Mouse (Mus musculus): ENCODE measurements around the gene St6galnac6.

The St6galnac6 gene

DNA sequence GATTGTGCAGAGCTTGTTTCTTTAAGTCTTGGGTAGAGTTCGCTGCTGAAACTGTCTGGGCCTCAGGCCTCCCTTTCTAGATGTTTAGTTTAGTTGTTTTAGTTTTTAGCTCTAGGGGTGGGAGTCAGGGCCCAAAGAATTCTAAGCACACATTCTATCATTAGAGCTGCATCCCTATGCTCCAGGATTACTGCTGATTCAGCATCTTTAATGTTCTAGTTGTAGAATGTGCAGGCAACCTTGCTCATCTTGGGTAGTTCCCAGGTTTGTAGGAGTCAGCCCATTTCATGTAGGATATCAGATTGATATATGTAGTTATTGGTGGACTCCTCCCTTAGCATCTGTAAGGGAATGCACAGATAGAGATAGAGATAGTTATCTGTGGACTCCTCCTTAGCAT, 17.6 kb downstream of the St6galnac6 start:
- no peak for DNase-seq (ENCODE audit: low spot score)

- DNase-seq (ENCODE audit: low spot score), result no peak
These were observed 18.1 kb downstream of the St6galnac6 start for GRCm38 (mm10) chr2:32617601-32618000.

GRCm38 (mm10) chr2:32618051-32618450, 18.5 kb downstream of the St6galnac6 start:
- no peak for DNase-seq (ENCODE audit: low spot score)

DNA sequence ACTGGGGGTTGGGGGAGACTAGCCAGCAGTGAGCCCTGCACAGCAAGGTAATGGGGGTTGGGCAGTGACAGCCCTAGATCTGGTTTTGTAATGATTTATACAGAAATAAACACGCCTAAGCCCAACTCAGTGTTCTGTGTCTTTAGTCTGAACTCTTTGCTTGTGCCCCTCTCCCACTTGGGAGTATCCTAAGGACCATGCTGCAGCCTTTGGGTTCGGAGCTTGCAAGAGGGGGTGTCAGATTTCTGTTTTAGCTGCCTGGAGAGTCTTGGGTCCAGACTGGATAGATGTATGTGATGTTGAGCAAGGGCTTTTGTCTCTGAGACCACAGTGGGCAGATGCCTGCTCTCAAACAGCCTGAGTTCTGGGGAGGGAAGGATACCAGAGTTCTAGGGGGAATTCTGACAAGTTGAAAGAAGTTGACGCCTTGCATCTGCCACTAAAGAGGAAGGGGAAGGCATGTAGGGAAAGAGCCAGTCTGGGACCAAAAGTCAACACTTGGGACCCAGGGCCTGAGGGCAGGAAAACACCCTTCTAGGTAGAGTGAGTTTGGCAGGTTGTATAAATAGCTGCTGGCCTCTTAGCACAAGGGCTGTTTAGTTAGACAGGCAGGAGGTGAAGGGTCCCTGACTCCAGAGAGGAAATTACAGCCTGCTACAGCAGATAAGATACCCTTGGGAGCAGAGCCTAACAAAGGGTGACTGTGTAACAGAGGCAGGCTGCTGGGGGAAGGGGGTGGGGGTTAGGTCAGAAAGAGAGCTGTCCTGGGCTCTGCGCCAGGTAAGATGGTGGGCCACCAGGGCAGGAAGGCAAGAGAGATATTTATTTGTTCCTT, 21.4 kb downstream of the St6galnac6 start:
- DNase-seq (ENCODE audit: low spot score), result no peak

DNA sequence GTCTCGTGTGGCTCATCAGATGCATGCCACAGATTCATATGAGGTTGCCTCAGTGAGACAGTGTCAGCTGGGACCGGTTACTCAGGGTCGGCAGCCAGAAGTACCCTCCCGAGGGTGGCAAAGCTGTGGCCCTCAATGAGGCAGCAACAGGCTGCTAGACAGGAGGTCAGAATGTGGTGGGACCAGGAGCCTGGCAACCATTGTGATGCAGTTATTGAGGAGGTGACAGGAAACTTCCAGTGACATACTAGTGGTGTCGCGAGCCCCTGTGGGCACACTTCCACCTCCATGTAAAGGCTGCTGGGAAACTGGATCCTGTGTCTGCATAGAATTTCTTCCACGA, 22.0 kb downstream of the St6galnac6 start, which contains the start of gene Ak1:
Gene Ak1, plus strand, starts transcription at position 242 of the 343 bp plus-strand sequence.
- DNase-seq (ENCODE audit: low spot score), result no peak

- no peak for DNase-seq (ENCODE audit: low spot score)
These were observed 24.7 kb downstream of the St6galnac6 start for GRCm38 (mm10) chr2:32624111-32624748.

- peak; percentile 71 for DNase-seq (ENCODE audit: low spot score)
These were observed 25.8 kb downstream of the St6galnac6 start for GRCm38 (mm10) chr2:32625212-32625872.

DNA sequence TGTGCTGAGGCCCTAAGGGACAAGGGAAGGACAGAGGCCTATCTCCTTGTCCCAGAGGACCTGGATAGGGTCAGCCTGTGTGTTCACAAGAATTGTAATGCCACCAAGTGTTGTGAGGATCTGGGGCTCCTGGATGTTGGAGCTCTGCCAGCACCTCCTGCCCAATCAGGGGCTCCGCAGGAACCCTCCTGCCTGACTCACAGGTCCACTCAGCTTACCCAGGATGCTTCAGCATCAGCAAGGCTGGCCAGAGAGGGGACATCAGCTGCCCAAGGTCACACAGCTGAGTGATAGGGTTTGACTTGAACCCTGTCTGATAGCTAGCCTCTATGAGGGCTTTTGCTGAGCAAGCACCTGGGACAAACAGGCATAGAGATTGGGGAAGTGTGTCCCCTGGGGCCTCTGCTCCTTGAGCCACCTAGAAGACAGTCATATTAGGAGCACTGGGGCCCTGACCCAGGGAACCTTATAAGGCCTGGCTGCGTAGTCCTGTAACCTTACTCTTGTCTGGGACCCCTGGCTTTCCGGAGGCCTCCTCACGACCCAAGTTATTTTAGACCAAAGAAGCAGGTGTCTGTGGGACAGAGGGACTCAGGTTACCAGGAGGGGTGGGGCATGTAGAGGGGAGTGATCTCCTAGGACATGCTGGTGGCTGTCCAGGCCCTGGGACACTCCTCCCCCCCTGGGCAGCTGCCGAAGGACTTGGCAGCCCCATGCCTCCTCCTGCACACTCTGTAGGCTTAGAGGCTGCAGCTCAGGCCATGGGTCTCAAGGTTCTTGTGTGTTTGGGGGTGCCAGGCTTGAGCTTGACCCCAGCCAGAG, 26.6 kb downstream of the St6galnac6 start:
- DNase-seq (ENCODE audit: low spot score), result no peak

DNA sequence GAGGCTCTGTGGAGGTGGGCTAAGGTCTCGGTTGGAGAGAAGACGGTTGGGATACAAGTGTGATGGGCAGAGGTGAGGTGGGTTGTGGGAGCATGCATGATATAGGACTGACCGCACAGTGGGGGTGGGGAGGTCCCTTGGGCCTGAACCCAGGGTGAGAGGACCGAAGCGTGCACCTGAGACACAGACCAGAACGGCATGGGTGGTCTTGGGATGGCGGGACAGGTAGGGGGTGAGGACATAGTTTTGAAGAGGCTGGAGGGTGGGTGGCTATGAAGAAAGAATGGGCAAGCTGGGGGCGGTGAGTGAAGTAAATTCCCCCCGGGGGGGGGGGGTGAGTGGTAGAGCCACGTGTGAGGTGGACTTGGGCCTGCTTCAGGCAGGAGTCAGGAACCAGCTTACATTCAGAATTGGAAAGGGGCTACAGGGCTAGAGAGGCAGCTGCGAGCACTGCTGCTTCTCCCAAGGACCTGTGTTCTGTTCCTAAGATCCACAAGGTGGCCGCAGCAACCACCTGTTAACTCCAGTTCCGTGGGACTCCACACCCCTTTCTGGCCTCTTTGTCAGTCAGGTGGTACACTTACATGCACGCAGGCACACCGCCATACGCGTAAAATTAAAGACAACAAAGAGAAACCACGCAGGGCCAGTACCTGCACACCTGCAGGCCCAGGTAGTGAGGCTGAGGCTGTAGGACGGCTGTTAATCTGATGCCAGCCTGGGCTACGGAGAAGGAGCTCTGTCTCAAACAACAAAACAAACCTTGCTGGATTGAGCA, 27.9 kb downstream of the St6galnac6 start:
- no peak for DNase-seq (ENCODE audit: low spot score)

DNA sequence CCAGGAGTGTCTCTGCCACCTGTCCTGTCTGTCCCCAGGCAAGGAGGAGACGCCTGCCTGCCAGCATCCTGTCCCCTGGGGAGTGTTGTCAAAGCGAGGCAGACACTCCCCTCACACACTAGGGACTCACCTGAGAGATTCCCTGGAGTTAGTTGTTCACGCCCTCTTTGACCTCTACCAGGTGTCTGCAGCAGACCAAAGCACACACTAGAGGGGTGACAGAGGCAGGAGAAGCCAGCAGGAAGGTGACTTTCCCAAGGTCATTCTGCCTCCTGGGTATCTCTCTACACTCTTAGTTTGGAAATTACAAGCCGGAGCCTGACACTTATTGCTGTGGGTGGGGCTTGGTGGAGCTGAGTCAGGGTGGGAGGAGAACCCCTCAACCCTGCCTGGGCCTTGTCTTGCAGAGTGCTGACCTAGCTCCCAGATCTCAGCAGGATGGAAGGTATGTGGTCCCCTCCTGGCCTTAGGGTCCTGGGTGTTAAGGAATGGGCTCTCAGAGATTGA, 28.6 kb downstream of the St6galnac6 start:
- DNase-seq (ENCODE audit: low spot score), result no peak

DNA sequence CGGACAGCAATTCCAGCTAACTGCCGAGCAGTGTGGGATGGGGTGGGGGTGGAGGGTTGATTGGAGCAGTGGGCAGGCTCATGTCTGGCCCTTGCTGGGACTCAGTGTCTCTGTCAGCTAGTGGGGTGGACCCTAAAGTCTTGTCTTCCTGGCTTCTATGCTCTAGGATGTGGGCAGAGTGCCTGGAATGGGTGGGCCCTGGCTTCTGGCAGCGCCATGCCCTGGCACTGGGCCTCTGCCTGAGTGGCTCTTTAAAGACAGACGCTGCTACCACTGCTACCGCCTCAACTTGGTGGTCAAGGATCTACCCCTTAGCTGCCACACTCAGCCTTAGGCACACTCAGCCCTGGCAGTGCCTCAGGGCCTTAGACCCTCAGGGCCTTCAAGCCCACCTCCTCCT, 29.2 kb downstream of the St6galnac6 start:
- DNase-seq (ENCODE audit: low spot score), result no peak

GRCm38 (mm10) chr2:32629276-32629976, 29.9 kb downstream of the St6galnac6 start:
- DNase-seq (ENCODE audit: low spot score), result no peak

DNA sequence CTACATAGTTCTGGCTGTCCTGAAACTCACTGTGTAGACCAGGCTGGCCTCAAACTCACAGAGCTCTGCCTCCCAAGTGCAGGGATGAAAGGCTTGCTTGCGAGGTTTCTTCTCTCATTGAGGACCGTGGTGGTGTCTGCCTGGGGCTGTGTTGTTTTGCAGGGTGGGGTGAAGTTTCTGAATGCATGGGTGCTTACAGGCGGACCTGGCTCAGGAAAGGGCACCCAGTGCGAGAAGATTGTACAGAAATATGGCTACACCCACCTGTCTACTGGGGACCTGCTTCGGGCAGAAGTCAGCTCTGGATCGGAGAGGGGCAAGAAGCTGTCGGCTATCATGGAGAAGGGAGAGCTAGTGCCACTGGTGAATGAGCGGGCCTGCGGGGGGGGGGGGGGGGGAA, 30.5 kb downstream of the St6galnac6 start:
- DNase-seq (ENCODE audit: low spot score), result no peak

- DNase-seq (ENCODE audit: low spot score), result no peak
These were observed 31.5 kb downstream of the St6galnac6 start for GRCm38 (mm10) chr2:32631046-32631445.

- peak; percentile 64 for DNase-seq (ENCODE audit: low spot score)
These were observed 32.4 kb downstream of the St6galnac6 start for GRCm38 (mm10) chr2:32631737-32632394.

GRCm38 (mm10) chr2:32633660-32634059, 34.2 kb downstream of the St6galnac6 start:
- DNase-seq (ENCODE audit: low spot score), result no peak

GRCm38 (mm10) chr2:32634277-32635105, 35.0 kb downstream of the St6galnac6 start:
- no peak for DNase-seq (ENCODE audit: low spot score)

DNA sequence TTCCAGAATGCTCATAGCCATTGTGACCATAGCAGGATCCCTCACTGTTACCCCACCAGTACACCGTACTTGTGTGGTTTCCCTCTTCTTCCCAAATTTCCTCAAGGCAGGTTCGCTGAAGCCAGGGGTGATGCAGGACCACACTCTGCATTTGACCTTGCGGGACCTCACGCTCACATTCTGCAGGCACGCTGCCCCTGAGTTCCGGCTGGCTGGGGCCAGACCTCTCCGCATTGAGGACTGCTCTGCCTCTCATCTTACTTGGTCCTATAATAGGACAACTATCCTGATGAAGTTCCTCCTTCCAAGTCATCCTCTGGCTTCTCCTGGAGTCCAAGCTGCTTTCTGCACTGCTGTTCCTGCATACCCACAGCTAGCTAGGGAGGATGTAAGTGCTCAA, 37.1 kb downstream of the St6galnac6 start:
- DNase-seq (ENCODE audit: low spot score), result no peak

- DNase-seq (ENCODE audit: low spot score), result no peak
These were observed 38.3 kb downstream of the St6galnac6 start for GRCm38 (mm10) chr2:32637778-32638281.
